Mouse (Mus musculus): Measurements from ENCODE around the gene Zfp273. TPM values are rescaled to one million over a fixed set of nuclear protein-coding genes. Genes with fewer than 3 reads are reported as not detected.

The Zfp273 gene
- 1 to 10 TPM; 7.2 to 7.8 TPM for total RNA-seq (2023)

GRCm38 (mm10) chr13:67813710-67814660 lies at the start of gene Zfp273:
Gene Zfp273, plus strand, starts transcription at chr13:67813740.

GRCm38 (mm10) chr13:67779265-67780221 lies 34.0 kb upstream of the Zfp273 start, which contains the start of gene Zfp493:
Gene Zfp493, plus strand, starts transcription at chr13:67779693.

GRCm38 (mm10) chr13:67830911-67831336 lies 17.4 kb downstream of the Zfp273 start, which contains the start of gene Gm10037:
Gene Gm10037, plus strand, starts transcription at chr13:67831106.

GRCm38 (mm10) chr13:67863026-67863425 lies 49.5 kb downstream of the Zfp273 start, which contains the start of gene BC048507:
Gene BC048507, plus strand, starts transcription at chr13:67863326.

Other genes starting within 250 kb of the Zfp273 start
- 10 to 100 TPM; 19.8 to 20.3 TPM for gene Zfp729b, start 204.0 kb upstream of the Zfp273 start, total RNA-seq (2023)
- gene Gm49345, start 176.0 kb upstream of the Zfp273 start, total RNA-seq (2023) = 1 to 10 TPM; 2.5 to 8.4 TPM
- 10 to 100 TPM; 16.2 to 20.7 TPM for gene Zfp729a, start 175.9 kb upstream of the Zfp273 start, total RNA-seq (2023)
- gene Zfp738, start 126.7 kb upstream of the Zfp273 start, total RNA-seq (2023) = 10 to 100 TPM; 20.8 to 21.5 TPM
- gene Zfp65, start 84.6 kb upstream of the Zfp273 start, total RNA-seq (2023) = 10 to 100 TPM; 16.3 to 22.7 TPM
- gene Zfp85, start 58.5 kb upstream of the Zfp273 start, total RNA-seq (2023) = 1 to 10 TPM; 7.2 to 9.5 TPM
- 1 to 10 TPM; 3.5 to 5.9 TPM for gene Zfp493, start 34.0 kb upstream of the Zfp273 start, total RNA-seq (2023)
- 1 to 10 TPM in 1 of 2 experiments, not detected in 1; 2.8 TPM for gene Gm10037, start 17.4 kb downstream of the Zfp273 start, total RNA-seq (2023)
- not detected for gene BC048507, start 49.6 kb downstream of the Zfp273 start, total RNA-seq (2023)